Mouse (Mus musculus) olfactory bulb, adult 2 months (tissue): ENCODE data around the gene Cidec.

Experiments
- CTCF ChIP-seq: fragments of 200-500 bp; IDR thresholded peaks from 2 replicates; pipeline ENCODE4 v1.5.1; 2012; ENCODE audit warnings: low read depth, mild to moderate bottlenecking, low read length, moderate library complexity; ENCODE audit not compliant: insufficient read depth
- POLR2A ChIP-seq: fragments of 200-500 bp; IDR thresholded peaks from 2 replicates; pipeline ENCODE4 v1.6.1; 2012; ENCODE audit warnings: mild to moderate bottlenecking, low read depth, low read length, moderate library complexity; ENCODE audit not compliant: insufficient read depth

- TF ChIP-seq POLR2A, result no peak
- TF ChIP-seq CTCF, result no peak
Observed at GRCm38 (mm10) chr6:113404649-113405448, 30.7 kb downstream of the Cidec start.
